Mouse (Mus musculus) cerebral cortex, adult 2 months (tissue): ENCODE measurements around the gene Nipsnap3b.

Source experiments
- WGBS: fragments of 180-500 bp; shearing (Covaris S2); methylation state at CpG from one replicate; pipeline ENCODE4 v1.1.7; 2018; 5-methylcytosine and 5-hydroxymethylcytosine counted together

The Nipsnap3b gene

DNA sequence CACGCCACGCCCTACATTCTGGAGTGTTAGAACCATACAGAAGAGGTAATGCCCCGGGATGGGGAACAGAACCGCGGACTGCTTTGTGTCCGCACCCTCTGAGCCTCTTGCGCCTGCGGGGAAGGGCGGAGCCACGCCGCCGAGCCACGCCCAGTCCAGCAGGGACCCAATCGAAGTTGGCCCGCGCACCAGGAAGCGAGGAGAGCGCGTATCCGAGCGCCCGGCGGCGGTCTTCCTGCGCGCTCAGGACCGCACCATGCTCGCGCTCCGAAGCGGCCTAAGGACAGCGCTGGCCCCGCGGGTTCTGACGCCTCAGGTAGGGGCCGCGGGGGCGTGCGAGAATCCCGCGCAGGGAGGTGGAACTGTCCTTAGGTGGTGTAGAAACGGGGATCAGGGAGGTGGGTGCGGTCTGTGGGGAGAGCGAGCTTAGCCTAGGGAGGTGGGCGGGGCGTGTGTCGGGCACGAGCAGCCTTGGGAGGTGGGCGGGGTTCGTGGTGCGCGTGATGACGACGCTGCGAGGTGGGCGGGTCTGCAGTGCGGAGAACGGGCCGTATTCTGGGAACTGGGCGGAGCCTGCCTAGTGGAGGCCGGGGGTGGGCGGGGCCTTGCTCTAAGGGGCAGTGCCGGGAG, at the start of gene Nipsnap3b:
Nipsnap3b (plus strand) TSS at position 149 of the 630 bp plus-strand sequence.
- WGBS = under 1% methylated on average over 63 of the region's 63 CpGs

DNA sequence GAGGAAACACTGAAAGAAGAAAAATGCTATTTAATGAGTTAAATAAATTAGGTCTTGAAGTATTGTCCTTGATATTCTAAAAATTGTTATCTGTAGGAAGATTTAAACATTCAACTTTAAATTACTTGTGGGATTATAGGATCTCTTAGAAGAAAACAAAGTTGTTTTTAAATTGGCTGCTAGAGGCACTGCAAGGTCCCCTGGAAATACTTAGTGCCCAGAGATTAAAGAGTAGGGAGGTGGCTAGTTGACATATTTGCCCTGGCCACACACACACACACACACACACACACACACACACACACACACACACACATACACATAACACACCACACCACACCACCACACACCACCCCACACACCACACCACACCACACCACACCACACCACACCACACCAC, 47.4 kb upstream of the Nipsnap3b start, which contains the start of gene Olfr270:
Olfr270 (plus strand) TSS at position 301 of the 400 bp plus-strand sequence.

DNA sequence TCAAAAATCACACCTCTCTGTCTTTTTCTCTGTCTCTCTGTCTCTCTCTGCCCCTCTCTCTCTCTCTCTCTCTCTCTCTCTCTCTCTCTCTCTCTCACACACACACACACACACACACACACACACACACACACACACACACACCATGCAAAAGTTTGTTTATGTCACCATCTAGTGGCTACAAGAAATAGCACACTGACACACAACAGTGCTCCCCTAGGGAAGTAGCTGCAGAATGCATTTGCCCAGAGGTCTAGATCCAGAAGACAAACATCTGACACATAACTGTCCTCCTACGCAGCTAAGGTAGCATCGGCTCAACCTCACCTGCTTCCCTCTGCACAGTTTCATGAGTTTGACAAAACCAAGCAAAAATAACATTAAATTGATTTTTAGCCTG, 26.5 kb upstream of the Nipsnap3b start:
- WGBS = 68% methylated on average over 2 of the region's 2 CpGs

- 72% methylated on average over 2 of the region's 2 CpGs for WGBS
These were observed 25.4 kb upstream of the Nipsnap3b start for GRCm38 (mm10) chr4:52986266-52986665.

DNA sequence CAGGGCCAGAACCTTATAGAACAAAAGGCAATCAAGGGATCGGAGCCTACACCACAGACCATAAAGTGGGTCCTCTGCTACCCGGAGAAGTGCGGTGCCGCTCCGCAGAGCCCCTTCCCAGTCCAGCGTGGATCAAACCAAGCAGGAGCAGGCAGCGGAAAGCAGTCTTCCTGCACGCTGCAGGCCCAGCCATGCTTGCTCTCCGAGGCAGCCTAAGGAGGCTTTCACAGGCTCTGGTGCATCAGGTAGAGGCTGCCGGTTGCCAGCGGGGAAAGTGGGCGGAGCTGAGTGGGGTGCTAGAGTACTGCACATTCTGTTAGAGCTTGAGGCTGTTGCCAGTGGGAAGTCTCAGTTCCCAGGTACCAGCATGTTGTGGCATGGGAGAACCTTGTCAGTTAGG, 22.4 kb upstream of the Nipsnap3b start, which contains the start of gene Nipsnap3a:
Nipsnap3a (plus strand) TSS at position 25 of the 400 bp plus-strand sequence.
- 38% methylated on average over 12 of the region's 12 CpGs for WGBS

DNA sequence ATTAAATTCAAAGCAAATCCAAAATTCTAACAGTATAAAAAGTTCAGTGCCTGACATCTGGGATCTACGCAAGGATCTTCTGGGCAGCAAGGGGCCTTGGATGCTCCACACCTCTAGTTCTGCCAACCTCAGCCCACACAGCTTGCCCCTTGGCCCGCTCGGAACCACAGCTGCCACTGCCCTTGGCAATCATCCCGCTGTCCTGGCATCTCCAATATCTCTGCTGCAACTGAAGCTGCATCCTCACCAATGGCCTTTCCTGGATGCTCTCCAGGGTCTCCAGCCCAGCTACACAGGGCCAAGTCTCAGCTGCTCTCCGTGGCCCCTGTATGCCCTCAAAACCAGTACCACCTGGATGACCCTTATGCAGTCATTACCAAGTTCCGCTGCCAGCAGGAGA, 12.2 kb upstream of the Nipsnap3b start:
- whole genome bisulfite sequencing = 78% methylated on average over 6 of the region's 6 CpGs

GRCm38 (mm10) chr4:53000154-53000553, 11.5 kb upstream of the Nipsnap3b start:
- 72% methylated on average over 8 of the region's 8 CpGs for WGBS

GRCm38 (mm10) chr4:53009183-53009582, 2.5 kb upstream of the Nipsnap3b start:
- WGBS = 65% methylated on average over 4 of the region's 4 CpGs

- WGBS = 97% methylated on average over 4 of the region's 4 CpGs
These were observed 1.8 kb upstream of the Nipsnap3b start for GRCm38 (mm10) chr4:53009871-53010270.

- 93% methylated on average over 7 of the region's 7 CpGs for WGBS
These were observed 2.7 kb downstream of the Nipsnap3b start for GRCm38 (mm10) chr4:53014421-53014820.

- WGBS = 67% methylated on average over 3 of the region's 3 CpGs
These were observed 3.3 kb downstream of the Nipsnap3b start for GRCm38 (mm10) chr4:53015024-53015423.

GRCm38 (mm10) chr4:53018392-53018791, 6.7 kb downstream of the Nipsnap3b start:
- WGBS = 97% methylated on average over 1 of the region's 1 CpGs

DNA sequence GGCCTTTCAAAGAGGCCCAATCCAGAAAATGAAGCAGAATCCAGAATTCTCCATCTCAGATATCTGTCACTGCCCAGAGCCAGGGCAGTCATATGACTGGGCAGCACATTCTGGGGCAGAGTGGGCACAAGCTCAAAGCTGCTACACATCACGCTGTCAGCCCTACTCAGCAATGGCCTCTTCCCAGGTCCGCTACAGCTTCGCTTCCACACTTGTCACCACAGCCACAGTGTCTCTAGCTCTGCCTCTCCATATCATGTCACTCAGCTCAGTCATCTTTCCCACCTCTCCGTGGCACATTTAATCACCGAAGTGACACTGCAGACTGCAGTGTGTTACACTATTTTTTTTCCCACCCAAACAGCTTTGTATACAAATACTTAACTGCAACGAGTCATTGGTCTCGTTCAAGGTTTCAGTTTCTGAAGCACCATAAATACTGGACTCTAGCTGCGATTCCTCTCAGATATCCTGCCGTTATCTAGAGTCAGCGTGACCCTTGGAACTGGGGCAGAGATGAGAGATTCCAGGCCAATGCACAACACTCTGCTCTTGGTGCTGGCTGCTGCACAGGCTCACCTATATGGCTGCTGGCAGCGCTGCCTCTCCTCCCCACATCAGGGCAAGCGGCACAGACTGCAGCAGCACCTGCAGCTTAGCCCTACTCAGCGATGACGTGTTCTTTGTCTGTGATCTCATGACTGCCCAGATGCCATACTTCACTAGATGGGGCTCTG, 11.7 kb downstream of the Nipsnap3b start:
- 92% methylated on average over 14 of the region's 14 CpGs for WGBS

DNA sequence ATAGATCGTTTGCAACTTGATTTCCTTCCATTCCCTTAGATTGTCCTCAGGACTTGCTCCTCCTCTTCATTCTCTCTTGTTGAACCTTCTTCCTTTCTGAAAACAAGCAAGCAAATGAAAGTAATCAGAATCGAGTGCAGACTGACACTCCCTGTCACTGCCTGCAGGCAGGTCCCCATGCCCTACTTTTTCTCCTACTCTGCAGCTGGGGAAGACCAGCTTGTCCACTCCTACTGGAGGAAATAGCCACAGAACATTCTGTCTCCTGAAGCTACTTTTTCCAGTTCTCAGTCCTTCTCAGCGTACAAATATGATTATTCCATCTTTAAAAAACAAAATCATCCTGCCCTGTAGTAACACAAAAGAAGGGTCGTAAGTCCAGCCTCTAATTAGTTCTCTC, 12.7 kb downstream of the Nipsnap3b start:
- 80% methylated on average over 4 of the region's 4 CpGs for WGBS

DNA sequence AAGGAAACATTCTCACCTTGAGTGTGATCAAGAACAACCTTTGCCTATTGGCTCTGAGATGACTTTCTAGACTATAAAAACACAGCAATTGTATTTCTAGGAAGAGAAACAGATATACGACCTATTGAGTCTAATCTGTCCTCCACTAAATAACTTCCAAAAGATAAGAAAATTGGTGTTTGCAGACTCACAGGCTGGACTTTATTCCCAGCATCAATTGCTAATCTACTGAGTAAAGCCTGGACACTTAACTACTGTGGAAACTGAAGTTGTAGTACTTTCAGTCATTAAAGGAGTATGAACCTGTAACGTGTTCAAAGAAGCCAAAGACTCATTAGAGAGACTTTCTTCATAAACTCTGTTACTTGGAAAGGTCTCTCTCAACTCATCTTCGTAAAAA, 16.1 kb downstream of the Nipsnap3b start:
- WGBS = 87% methylated on average over 3 of the region's 3 CpGs

- WGBS = 44% methylated on average over 8 of the region's 8 CpGs
These were observed 18.8 kb downstream of the Nipsnap3b start for GRCm38 (mm10) chr4:53030326-53030948.

- 83% methylated on average over 8 of the region's 8 CpGs for WGBS
These were observed 32.1 kb downstream of the Nipsnap3b start for GRCm38 (mm10) chr4:53043819-53044218.

- WGBS = 88% methylated on average over 7 of the region's 7 CpGs
These were observed 34.1 kb downstream of the Nipsnap3b start for GRCm38 (mm10) chr4:53045807-53046206.

GRCm38 (mm10) chr4:53046238-53047022, 34.8 kb downstream of the Nipsnap3b start:
- WGBS = 88% methylated on average over 9 of the region's 9 CpGs

GRCm38 (mm10) chr4:53062301-53063008, 50.8 kb downstream of the Nipsnap3b start:
- 82% methylated on average over 7 of the region's 7 CpGs for WGBS
